ENCODE assay signal across 8 mouse cellular contexts in genomic region chr19:26630712-26631235, GRCm38 (mm10). TPM values are rescaled to one million over a fixed set of nuclear protein-coding genes. Genes with fewer than 3 reads are reported as not detected.
DNase-seq lines count a peak whose midpoint lies in the region; ATAC-seq and TF ChIP-seq lines count a peak whose summit lies in the region.
"Had no signal": no experiment of that assay in that cellular context is flagged by ENCODE, and none has a peak within 500 bp of the region (broad histone marks: within the 10 kb centered on the region; RNA-seq: fewer than 3 reads in every experiment).

No protein-coding gene starts in this region.

- 29% methylated on average over 8 of the region's 8 CpGs for WGBS in liver, adult 2 months
- 71% methylated on average over 8 of the region's 8 CpGs for WGBS in liver, postnatal 0 days (ENCODE audit: insufficient replicate concordance)
- 74% methylated on average over 8 of the region's 8 CpGs for WGBS in forebrain, embryonic 11.5 days
- 45% methylated on average over 8 of the region's 8 CpGs for WGBS in hindbrain, embryonic 16.5 days
- 45% methylated on average over 8 of the region's 8 CpGs for WGBS in limb, embryonic 14.5 days

- no peak overlapping the region for H3K27ac ChIP-seq in liver, adult 2 months (replicated peaks; ENCODE audit: insufficient read depth, low read depth, low read length)
- H3K27ac ChIP-seq in liver, postnatal 0 days (ENCODE audit: low read depth), result no peak overlapping the region
- no peak overlapping the region for H3K27ac ChIP-seq in forebrain, embryonic 11.5 days (ENCODE audit: low read depth, low read length)
- peak overlapping the region; percentile 39 for H3K27ac ChIP-seq in hindbrain, embryonic 16.5 days (ENCODE audit: low read depth, low read length)
- peak overlapping the region; percentile 58; the same call in 1 of the 2 replicates for H3K27ac ChIP-seq in limb, embryonic 14.5 days (replicated peaks; ENCODE audit: low read depth, low read length)
- H3K27ac ChIP-seq: limb, embryonic 15.5 days had no signal

- peak; percentile 75 for DNase-seq in liver, adult 2 months (ENCODE audit: extremely low read depth, low read depth, low spot score)
- DNase-seq in liver, postnatal 0 days, result no peak
- DNase-seq in forebrain, embryonic 11.5 days (ENCODE audit: low spot score), result peak; percentile 49
- DNase-seq in limb, embryonic 14.5 days (ENCODE audit: low spot score), result no peak
- DNase-seq in testis, postnatal 14 days (ENCODE audit: low spot score), result peak; percentile 26
- DNase-seq in urinary bladder, adult 2 months (ENCODE audit: low spot score), result no peak

- TF ChIP-seq EP300 in liver, postnatal 0 days (IDR thresholded peaks at IDR 0.05; ENCODE audit: low read depth), result no peak

- no peak for TF ChIP-seq POLR2A in liver, adult 2 months (IDR thresholded peaks at IDR 0.05; ENCODE audit: extremely low read depth, insufficient read depth, low read length)
- TF ChIP-seq POLR2A in limb, embryonic 14.5 days (IDR thresholded peaks at IDR 0.05; ENCODE audit: borderline replicate concordance, extremely low read depth, insufficient read depth, insufficient read length), result no peak

- TF ChIP-seq CTCF in liver, adult 2 months (IDR thresholded peaks at IDR 0.05; ENCODE audit: low read depth, low read length), result no peak
- TF ChIP-seq CTCF in liver, postnatal 0 days (IDR thresholded peaks at IDR 0.05; ENCODE audit: low read depth), result no peak

- H3K4me3 ChIP-seq in liver, adult 2 months (ENCODE audit: insufficient read depth, low read depth, low read length), result no peak overlapping the region
- H3K4me3 ChIP-seq in liver, postnatal 0 days (ENCODE audit: low read depth, low read length), result no peak overlapping the region
- H3K4me3 ChIP-seq in forebrain, embryonic 11.5 days (ENCODE audit: low read depth, low read length), result no peak overlapping the region
- no peak overlapping the region for H3K4me3 ChIP-seq in hindbrain, embryonic 16.5 days (ENCODE audit: low read length)
- no peak overlapping the region for H3K4me3 ChIP-seq in limb, embryonic 14.5 days (replicated peaks; ENCODE audit: low read length)
- H3K4me3 ChIP-seq: limb, embryonic 15.5 days had no signal

- H3K9ac ChIP-seq in liver, adult 2 months (ENCODE audit: low read depth, low read length), result no peak overlapping the region
- no peak overlapping the region for H3K9ac ChIP-seq in liver, postnatal 0 days (replicated peaks)
- H3K9ac ChIP-seq in forebrain, embryonic 11.5 days (ENCODE audit: low read length), result no peak overlapping the region
- no peak overlapping the region for H3K9ac ChIP-seq in hindbrain, embryonic 16.5 days (ENCODE audit: low read depth, low read length)
- H3K9ac ChIP-seq in limb, embryonic 14.5 days (ENCODE audit: low read depth, low read length, severe bottlenecking), result no peak overlapping the region
- H3K9ac ChIP-seq: limb, embryonic 15.5 days had no signal

- no peak for ATAC-seq in liver, postnatal 0 days
- ATAC-seq in forebrain, embryonic 11.5 days (replicated peaks; ENCODE audit: low FRiP score), result no peak
- peak; percentile 76 for ATAC-seq in hindbrain, embryonic 16.5 days
- ATAC-seq in limb, embryonic 14.5 days (ENCODE audit: low FRiP score, low read depth), result no peak

- H3K27me3 ChIP-seq in liver, adult 2 months (ENCODE audit: control insufficient read depth, insufficient read depth, low read length), result no peaks in the 10 kb centered on the region
- no peaks in the 10 kb centered on the region for H3K27me3 ChIP-seq in liver, postnatal 0 days (ENCODE audit: insufficient read depth, low read length)
- no peaks in the 10 kb centered on the region for H3K27me3 ChIP-seq in forebrain, embryonic 11.5 days (ENCODE audit: control insufficient read depth, insufficient read depth, low read length)
- no peaks in the 10 kb centered on the region for H3K27me3 ChIP-seq in hindbrain, embryonic 16.5 days (replicated peaks; ENCODE audit: control insufficient read depth, insufficient read depth, low read length)
- H3K27me3 ChIP-seq in limb, embryonic 14.5 days (ENCODE audit: control insufficient read depth, insufficient read depth, low read length), result no peaks in the 10 kb centered on the region
- H3K27me3 ChIP-seq: limb, embryonic 15.5 days had no signal

- H3K4me1 ChIP-seq in liver, adult 2 months (ENCODE audit: control insufficient read depth, insufficient read depth, low read length), result no peaks in the 10 kb centered on the region
- H3K4me1 ChIP-seq in liver, postnatal 0 days (ENCODE audit: insufficient read depth), result no peaks in the 10 kb centered on the region
- no peaks in the 10 kb centered on the region for H3K4me1 ChIP-seq in forebrain, embryonic 11.5 days (replicated peaks; ENCODE audit: control insufficient read depth, insufficient read depth, low read length)
- peaks cover 4% of the 10 kb centered on the region for H3K4me1 ChIP-seq in hindbrain, embryonic 16.5 days (ENCODE audit: control insufficient read depth, insufficient read depth, low read depth, low read length)
- H3K4me1 ChIP-seq in limb, embryonic 14.5 days (ENCODE audit: control insufficient read depth, insufficient read depth, low read length), result peaks cover 4% of the 10 kb centered on the region; the same call in 1 of the 2 replicates

- H3K9me3 ChIP-seq in liver, postnatal 0 days (ENCODE audit: low read length), result no peaks in the 10 kb centered on the region
- no peaks in the 10 kb centered on the region for H3K9me3 ChIP-seq in forebrain, embryonic 11.5 days (ENCODE audit: control insufficient read depth, low read length)
- no peaks in the 10 kb centered on the region for H3K9me3 ChIP-seq in hindbrain, embryonic 16.5 days (ENCODE audit: control insufficient read depth, low read length)
- H3K9me3 ChIP-seq in limb, embryonic 14.5 days (ENCODE audit: control insufficient read depth, low read length), result no peaks in the 10 kb centered on the region
- H3K9me3 ChIP-seq: limb, embryonic 15.5 days had no signal

- peaks cover 9% of the 10 kb centered on the region for H3K79me2 ChIP-seq in liver, adult 2 months (ENCODE audit: control insufficient read depth, insufficient read depth, low read length)

- peaks cover 78% of the 10 kb centered on the region for H3K36me3 ChIP-seq in liver, adult 2 months (ENCODE audit: control insufficient read depth, insufficient read depth, low read length)
- peaks cover 8% of the 10 kb centered on the region; the same call in 1 of the 2 replicates for H3K36me3 ChIP-seq in liver, postnatal 0 days (replicated peaks; ENCODE audit: insufficient read depth, low read length)
- H3K36me3 ChIP-seq in forebrain, embryonic 11.5 days (ENCODE audit: control insufficient read depth, insufficient read depth, low read length), result no peaks in the 10 kb centered on the region
- peaks cover 4% of the 10 kb centered on the region; the same call in 1 of the 2 replicates for H3K36me3 ChIP-seq in hindbrain, embryonic 16.5 days (ENCODE audit: control insufficient read depth, insufficient read depth, low read length)
- H3K36me3 ChIP-seq in limb, embryonic 14.5 days (ENCODE audit: control insufficient read depth, insufficient read depth, low read length), result peaks cover 63% of the 10 kb centered on the region

- no peak overlapping the region for H3K4me2 ChIP-seq in liver, postnatal 0 days (ENCODE audit: low read depth, low read length)
- no peak overlapping the region for H3K4me2 ChIP-seq in forebrain, embryonic 11.5 days (ENCODE audit: low read depth, low read length, severe bottlenecking)
- H3K4me2 ChIP-seq in hindbrain, embryonic 16.5 days (ENCODE audit: low read length), result no peak overlapping the region
- no peak overlapping the region for H3K4me2 ChIP-seq in limb, embryonic 14.5 days (replicated peaks; ENCODE audit: low read depth, low read length, severe bottlenecking)
- H3K4me2 ChIP-seq: limb, embryonic 15.5 days had no signal

RNA-seq across cellular contexts. Expression of gene Smarca2, which starts 25.9 kb away (rescaled TPM):
- total RNA-seq in liver, adult 2 months (2014; rRNA removed), result 71.3 and 79.7 TPM in 2 replicates
- 22.5 and 23.9 TPM in 2 replicates for polyA plus RNA-seq in liver, adult 2 months (2012; rRNA removed)
- polyA plus RNA-seq in liver, postnatal 0 days (2015; fragmentation: Nextera tagmentation; extraction: Ambion mirVana), result 6.3 and 6.7 TPM in 2 replicates
- 45.4 and 45.5 TPM in 2 replicates for polyA plus RNA-seq in forebrain, embryonic 11.5 days (2014; fragmentation: Nextera tagmentation; extraction: Ambion mirVana)
- polyA plus RNA-seq in hindbrain, embryonic 16.5 days (2015; fragmentation: Nextera tagmentation; extraction: Ambion mirVana), result 95.2 and 114 TPM in 2 replicates
- 104 TPM in 2 replicates for polyA plus RNA-seq in limb, embryonic 14.5 days (2012; rRNA removed)
- polyA plus RNA-seq in limb, embryonic 14.5 days (2014; fragmentation: Nextera tagmentation; extraction: Ambion mirVana), result 72.2 and 94.3 TPM in 2 replicates
- polyA plus RNA-seq in urinary bladder, adult 2 months (2012; rRNA removed), result 72.7 and 92.8 TPM in 2 replicates

Comparison
In these comparisons a context has a peak if more than half of its experiments do, and no peak if none do; other contexts are left out.
1. DNase-seq: peak in liver, adult 2 months (single experiment), forebrain, embryonic 11.5 days (single experiment) and testis, postnatal 14 days (single experiment); none in liver, postnatal 0 days (single experiment), limb, embryonic 14.5 days (single experiment) and urinary bladder, adult 2 months (single experiment).
2. H3K27ac ChIP-seq: peak in hindbrain, embryonic 16.5 days (single experiment) and limb, embryonic 14.5 days (single experiment); none in liver, adult 2 months (single experiment), liver, postnatal 0 days (single experiment) and forebrain, embryonic 11.5 days (single experiment).